Mouse (Mus musculus) embryonic fibroblast, embryonic 13.5 days (primary cell): ENCODE data around the gene Ssr2.

ENCODE experiments used
- CTCF ChIP-seq: IDR thresholded peaks from 2 replicates; pipeline ENCODE4 v1.5.1; 2011; ENCODE audit warnings: mild to moderate bottlenecking, control low read depth, low read length, moderate library complexity, borderline replicate concordance; ENCODE audit not compliant: insufficient read depth
- POLR2A ChIP-seq: IDR thresholded peaks from 2 replicates; pipeline ENCODE4 v1.6.1; 2011; ENCODE audit warnings: low read depth, mild to moderate bottlenecking, control low read depth, low read length, moderate library complexity

DNA sequence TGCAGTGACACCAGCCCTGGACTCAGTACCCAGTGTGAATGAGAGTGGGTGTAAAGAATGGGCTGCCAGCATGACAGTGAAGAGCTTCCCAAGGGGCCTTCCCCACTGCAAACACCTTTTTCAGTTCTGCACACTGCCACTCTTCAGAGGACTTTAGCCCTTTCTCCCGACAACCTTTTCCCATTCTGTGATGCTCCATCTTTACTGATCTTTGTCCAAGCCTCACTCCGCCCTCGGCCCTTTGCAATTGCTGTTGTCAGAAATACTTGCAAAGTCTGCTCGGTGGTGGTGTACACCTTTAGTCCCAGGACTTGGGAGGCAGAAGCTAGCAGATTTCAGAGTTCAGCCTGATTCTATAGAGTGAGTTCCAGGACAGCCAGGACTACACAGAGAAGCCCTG is 24.1 kb upstream of the Ssr2 start:
- TF ChIP-seq CTCF, result no peak
- TF ChIP-seq POLR2A, result no peak
